Mouse (Mus musculus): ENCODE data around the gene Vegfb. TPM values are rescaled to one million over a fixed set of nuclear protein-coding genes. Genes with fewer than 3 reads are reported as not detected.
A peak's percentile ranks its signal among the peaks of the same experiment; 100 is the strongest.
"Not testable (repeated sequence)": the region's sequence is repeated elsewhere in the genome, so short reads cannot be mapped to it uniquely, and the experiment has no call there.

The Vegfb gene
- total RNA-seq, 4 experiments from 2014 or later, result 80.4 to 93.8 (median 90.1) TPM

DNA sequence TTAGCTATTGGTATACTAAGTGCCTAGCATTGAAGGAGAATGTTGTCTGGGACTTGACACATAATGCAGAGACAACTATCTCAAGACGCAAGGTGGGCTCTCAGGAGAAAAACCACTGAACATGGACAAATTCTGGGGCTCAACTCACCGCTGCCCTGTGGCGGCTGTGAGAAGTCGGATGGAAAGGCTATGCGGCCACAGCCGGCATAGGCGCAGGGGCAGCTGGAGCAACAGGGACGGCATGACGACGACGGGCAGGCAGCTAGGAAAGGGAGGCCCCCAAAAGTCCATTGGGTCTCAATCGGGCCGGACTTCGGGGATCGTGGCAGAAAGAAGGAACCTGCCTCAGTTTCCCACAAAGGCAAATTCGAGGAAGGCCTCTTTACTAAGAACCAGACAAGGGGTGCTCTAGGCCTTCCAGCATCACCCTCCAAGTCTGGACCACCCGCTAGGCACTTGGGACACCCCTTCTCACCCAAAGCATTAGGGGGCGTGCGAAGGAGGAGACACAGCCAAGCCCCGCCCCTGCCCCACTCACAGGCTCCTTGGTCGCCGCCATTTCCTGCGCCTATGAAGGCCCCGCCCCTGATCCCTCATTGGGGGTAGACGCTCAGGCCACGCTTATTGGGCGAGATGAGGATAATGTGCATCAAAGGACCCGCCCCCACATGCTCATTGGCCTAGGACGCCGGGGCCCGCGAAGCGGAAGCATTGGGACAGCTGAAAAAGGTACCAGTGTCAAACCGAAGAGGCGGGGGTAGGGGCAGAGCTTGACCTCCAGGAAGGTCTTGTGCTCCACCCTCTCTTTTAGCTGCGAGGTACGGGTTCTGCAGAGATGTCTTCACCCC, 4.8 kb upstream of the Vegfb start, which contains the start of gene Dnajc4:
Dnajc4 (minus strand) TSS at position 562 of the 848 bp plus-strand sequence.
- DNase-seq (ENCODE audit: low spot score in 2 of 2), result peak; percentile 93 to 95

DNA sequence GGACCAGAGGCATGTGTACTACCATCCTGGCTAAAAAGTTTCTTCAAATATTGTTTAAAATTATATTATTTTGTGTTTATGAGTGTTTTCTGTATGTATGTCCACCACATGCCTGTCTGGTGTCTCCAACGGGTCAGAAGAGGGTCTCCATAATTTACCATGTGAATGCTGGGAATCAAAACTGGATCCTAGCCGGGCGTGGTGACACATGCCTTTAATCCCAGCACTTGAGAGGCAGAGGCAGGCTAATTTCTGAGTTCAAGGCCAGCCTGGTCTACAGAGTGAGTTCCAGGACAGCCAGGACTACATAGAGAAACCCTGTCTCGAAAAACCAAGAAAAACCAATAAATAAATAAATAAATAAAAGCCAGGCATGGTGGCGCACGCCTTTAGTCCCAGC, 3.7 kb upstream of the Vegfb start:
- not testable (repeated sequence) for DNase-seq (ENCODE audit: low spot score in 2 of 2)

DNA sequence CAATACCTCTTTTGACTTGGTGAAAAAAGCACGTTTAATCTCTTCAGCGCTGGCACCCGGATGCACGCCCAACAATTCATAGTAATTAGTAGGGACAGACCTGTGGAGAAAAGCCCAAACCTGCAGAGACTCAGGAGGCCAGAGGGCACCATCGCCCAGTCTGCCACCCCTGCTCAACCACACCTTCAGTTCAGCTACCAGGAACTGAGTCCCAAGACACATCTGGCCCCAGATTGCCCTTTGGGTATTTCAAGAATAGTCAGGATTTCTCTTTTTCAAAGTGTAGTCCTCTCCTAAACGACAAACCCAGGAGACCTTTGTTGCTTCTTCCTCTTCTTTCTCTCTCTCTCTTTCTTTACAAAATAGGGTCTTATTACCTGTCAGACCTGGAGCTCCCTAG, 3.3 kb upstream of the Vegfb start:
- no peak for DNase-seq (ENCODE audit: low spot score in 2 of 2)

DNA sequence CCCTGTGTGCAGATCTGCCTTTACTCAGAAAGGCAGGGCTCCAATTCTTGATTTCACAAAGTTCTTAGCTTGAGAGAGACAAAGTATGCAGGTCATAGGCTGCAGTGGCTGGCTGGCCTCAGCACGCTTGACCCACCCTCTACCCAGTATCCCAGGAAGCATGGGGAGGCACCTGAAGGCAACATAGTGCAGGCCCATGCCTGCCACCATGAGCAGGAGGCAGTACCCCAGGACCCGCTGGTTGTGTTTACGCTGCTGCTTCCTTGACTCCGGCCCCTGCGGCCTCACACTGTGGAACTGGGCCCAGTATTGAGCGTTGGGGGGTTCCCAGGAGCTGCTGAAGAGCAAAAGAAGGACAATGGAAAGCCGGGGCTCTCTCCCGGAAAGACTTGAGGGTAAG, 1.8 kb upstream of the Vegfb start:
- no peak for DNase-seq (ENCODE audit: low spot score in 2 of 2)

GRCm38 (mm10) chr19:6987904-6988285, 444 bp upstream of the Vegfb start:
- no peak for DNase-seq (ENCODE audit: low spot score in 2 of 2)

GRCm38 (mm10) chr19:6985951-6986708, 1.3 kb downstream of the Vegfb start:
- no peak for DNase-seq (ENCODE audit: low spot score in 2 of 2)

DNA sequence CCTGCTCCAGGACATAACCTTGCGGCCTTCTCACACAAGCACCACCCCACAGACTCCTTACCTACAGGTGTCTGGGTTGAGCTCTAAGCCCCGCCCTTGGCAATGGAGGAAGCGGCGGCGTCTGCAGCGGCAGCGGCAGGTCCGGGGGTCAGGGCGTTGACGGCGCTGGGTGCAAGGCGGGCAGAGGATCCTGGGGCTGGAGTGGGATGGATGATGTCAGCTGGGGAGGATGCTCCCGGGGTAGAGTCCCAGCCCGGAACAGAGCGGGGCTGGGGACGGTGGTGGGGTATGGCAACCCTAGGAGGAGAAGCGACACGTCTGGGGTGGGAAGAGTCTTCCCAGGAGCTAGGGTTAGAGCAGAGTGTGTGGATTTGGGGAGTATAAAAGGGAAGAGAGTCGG, 2.2 kb downstream of the Vegfb start:
- DNase-seq (ENCODE audit: low spot score in 2 of 2), result no peak

DNA sequence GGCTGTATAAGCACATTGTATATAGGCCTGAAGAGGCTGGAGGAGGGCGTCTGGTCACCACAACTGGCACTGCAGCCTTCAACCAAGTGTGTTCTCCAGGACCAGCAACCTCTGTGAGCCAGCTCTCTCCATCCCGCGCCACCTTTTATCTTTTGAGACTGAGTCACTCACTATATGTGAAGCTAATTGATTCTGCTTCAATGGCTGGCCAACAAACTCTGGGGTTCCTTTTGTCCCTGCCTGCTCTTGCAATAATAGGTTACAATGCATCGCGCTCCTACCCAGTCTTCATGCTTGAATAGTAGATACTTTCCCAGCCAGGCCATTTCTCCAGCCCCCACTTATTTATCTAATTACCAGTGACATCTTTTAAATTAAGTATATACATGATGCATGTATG, 3.8 kb downstream of the Vegfb start:
- no peak for DNase-seq (ENCODE audit: low spot score in 2 of 2)

DNA sequence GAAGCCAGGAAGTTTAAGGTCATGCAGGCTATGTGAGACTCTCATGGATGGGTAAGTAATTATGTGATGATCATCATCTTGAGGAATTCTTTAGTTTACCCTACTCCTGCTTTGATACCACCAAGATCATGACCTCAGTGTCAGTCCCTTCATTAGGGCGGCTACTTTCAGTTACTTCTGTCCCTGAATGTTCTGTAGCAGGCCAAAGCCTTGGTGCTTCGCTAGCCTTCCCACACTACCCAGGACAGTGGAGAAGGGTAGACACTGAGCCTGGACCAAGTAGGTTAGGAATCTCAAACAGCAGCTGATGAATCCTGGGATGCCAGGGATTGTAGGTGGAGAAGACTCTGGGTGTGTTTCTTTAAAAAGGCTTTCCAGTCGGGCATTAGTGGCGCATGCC, 6.0 kb downstream of the Vegfb start:
- DNase-seq (ENCODE audit: low spot score in 2 of 2), result no peak

GRCm38 (mm10) chr19:6980381-6981093, 6.9 kb downstream of the Vegfb start, which contains the start of gene Fkbp2:
TSS of gene Fkbp2 (minus strand) at chr19:6980501.
- peak; percentile 98 to 99 for DNase-seq (ENCODE audit: low spot score in 2 of 2)

- DNase-seq (ENCODE audit: low spot score in 2 of 2), result peak; percentile 98 to 99
Observed at GRCm38 (mm10) chr19:6979486-6980380, 7.7 kb downstream of the Vegfb start.

DNA sequence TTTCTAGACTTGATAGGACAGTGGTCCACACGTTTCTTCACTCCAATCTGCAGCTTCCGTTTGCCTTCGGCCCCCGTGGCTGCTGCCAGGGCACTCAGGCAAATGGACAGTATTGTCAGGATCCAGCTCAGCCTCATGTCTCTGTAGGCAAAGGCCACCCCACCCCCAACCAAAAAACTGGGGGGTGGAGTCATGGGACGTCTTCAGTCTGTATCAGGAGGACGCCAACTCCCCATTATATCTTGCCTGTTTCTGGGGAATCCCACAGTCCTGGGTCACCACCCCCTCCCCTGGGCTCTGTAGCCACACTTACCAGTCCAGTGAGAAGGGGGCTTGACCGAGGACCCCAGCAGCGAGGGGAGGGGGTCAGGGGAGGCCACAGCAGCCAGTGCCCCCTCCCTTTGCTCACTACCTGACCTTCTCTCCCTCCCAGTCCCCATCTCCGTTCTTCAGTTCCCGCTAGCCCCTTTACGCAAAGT, 8.4 kb downstream of the Vegfb start:
- no peak for DNase-seq (ENCODE audit: low spot score in 2 of 2)

DNA sequence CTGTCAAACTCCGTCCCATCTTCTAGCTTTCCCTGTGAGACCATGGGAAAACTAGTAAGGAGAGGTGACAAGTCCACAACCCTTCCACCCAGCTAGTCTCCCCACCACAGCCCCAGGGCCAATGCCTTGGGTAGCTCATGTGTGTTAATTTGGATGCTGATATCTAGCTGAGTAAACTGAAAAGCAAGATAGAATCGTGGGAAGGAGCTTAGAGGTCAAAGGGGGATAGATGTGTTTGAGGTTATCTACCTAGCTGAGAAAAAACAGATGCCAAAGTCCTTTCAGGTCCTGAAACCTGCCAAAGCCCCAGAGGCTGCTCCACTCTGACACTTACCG, 8.8 kb downstream of the Vegfb start:
- no peak for DNase-seq (ENCODE audit: low spot score in 2 of 2)

DNA sequence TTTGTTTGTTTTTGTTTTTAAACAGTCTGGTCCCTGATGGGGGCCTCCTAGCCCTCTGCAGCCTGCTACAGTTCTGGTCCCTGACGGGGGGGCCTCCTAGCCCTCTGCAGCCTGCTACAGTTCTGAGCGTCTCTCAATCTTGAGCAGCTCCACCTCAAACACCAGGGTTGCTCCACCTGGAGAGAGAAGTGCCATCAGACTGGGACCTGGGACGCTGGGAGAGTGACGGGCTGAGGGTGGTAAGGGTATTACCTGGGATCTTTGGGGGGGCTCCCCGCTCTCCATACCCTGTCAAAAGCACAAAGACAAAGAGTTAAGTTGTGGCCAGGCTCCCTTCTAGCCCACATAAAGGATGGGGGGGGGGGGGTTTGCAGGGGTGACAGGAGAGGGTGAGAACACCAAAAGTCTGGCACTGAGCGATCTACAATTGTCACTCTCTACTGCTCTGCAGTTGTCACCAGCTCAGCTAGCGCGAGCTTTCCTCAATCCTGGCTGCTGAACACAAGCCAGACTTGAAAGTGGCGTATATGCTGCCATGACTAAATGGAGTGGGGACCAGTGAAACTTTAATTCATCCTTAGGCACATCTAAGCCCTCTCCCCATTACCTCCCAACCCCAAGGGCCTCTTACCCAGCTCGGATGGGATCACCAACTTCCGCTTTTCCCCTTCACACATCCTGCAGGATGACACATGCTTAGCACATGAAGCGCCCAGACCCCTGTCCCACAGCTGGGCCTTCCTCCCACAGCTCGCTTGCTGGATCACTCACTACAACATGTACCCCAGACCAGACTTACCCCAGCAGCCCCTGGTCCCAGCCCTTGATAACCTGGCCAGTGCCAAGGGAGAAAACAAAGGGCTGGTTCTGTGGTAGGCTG, 9.5 kb downstream of the Vegfb start:
- DNase-seq (ENCODE audit: low spot score in 2 of 2), result no peak

- peak in 1 of 2 experiments; percentile 73 for DNase-seq (ENCODE audit: low spot score in 2 of 2)
Observed at GRCm38 (mm10) chr19:6975537-6976521, 11.6 kb downstream of the Vegfb start, which contains the start of gene Plcb3. TSS of gene Plcb3 (minus strand) at chr19:6976470.

DNA sequence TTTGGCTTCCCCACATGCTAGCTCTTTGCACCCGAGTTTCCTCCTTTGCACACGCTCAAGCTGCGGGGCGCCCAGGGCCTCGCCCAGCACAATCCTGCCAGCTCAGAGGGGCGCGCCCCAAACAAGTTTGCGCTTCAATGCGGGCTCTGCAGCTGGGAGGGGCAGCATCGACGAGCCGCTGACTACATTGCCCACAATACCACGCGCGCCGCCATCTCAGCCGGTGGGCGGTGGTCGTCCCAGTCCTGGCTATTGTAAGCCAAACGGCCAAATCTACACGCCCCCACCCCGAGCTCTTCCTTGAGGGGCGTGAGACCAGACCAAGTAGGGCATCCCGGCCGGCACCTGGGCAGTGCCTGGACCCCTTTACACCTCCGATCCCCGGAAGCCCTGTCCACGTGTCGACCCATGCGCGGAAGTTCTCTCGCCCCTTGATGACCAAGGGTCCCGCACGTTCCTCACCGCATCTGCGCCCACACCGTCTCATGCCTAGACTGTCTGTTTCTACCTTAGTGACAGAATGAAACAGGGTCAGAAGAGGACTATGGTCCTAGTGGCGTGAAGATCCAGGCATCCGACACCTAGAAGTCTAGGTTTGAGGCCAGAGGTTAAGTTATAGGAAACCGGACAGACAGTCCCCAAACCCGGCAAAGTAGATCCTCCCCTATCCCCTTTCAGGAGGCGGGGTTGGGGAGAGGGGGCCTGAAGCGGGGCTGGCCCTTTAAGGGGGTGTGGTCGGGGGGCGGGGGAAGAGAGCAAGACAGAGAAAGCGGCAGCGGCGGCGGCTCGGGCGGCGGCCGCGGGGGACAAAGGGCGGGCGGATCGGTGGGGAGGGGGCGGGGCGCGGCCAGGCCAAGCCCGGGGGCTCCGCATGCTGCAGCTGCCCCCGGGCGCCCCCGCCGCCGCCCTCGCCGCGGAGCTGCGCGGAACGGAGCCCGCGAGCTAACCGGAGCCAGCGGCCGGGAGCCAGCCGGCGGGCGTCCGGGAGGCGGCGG, 12.9 kb downstream of the Vegfb start, which contains the start of gene Ppp1r14b:
Ppp1r14b (plus strand) TSS at position 758 of the 995 bp plus-strand sequence.
- peak in 1 of 2 experiments; percentile 68 for DNase-seq (ENCODE audit: low spot score in 2 of 2)

GRCm38 (mm10) chr19:6973581-6974190, 13.8 kb downstream of the Vegfb start:
- DNase-seq (ENCODE audit: low spot score in 2 of 2), result no peak
